In the genomic region with DNA sequence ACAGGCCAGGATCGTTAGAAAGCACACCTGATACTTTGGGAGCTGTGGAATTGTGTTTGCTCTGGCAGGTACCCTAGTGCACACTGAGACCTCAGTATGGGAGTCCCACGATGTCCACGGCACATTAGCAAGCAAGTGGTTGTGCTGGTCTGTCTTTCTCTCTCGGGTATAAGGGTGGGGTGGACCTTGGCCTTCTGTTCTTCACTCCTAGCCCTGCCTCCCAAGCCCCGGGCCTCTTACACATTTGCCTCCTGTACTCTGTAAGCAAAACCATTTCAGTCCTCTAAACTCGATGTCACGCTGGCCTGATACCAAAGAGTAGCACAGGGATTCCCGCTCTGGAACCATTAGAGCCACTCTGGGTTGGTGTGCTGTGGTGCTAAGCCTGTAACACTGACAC, we compare ENCODE assay signal across 26 mouse cellular contexts. TPM values are rescaled to one million over a fixed set of nuclear protein-coding genes. Genes with fewer than 3 reads are reported as not detected.
DNase-seq lines count a peak whose midpoint lies in the region; ATAC-seq and TF ChIP-seq lines count a peak whose summit lies in the region.
"Had no signal": no experiment of that assay in that cellular context is flagged by ENCODE, and none has a peak within 500 bp of the region (broad histone marks: within the 10 kb centered on the region; RNA-seq: fewer than 3 reads in every experiment).

No protein-coding gene starts in this region.

- no peaks in the 10 kb centered on the region for H3K27me3 ChIP-seq in kidney, postnatal 0 days (ENCODE audit: insufficient read depth, low read length)
- H3K27me3 ChIP-seq in kidney, embryonic 15.5 days: no peaks in the 10 kb centered on the region
- H3K27me3 ChIP-seq in midbrain, postnatal 0 days (ENCODE audit: insufficient read depth, low read length): no peaks in the 10 kb centered on the region
- H3K27me3 ChIP-seq: embryonic facial prominence, embryonic 13.5 days; forebrain, embryonic 12.5 days; heart, embryonic 13.5 days; midbrain, embryonic 13.5 days; neural tube, embryonic 15.5 days; Patski had no signal

- H3K36me3 ChIP-seq in kidney, postnatal 0 days (ENCODE audit: insufficient read depth, low read length): peaks cover 47% of the 10 kb centered on the region
- peaks cover 86% of the 10 kb centered on the region for H3K36me3 ChIP-seq in kidney, embryonic 15.5 days
- H3K36me3 ChIP-seq in midbrain, postnatal 0 days (ENCODE audit: insufficient read depth, low read length): peaks cover 58% of the 10 kb centered on the region

- ATAC-seq in kidney, postnatal 0 days (replicated peaks; ENCODE audit: low FRiP score, low read depth): no peak
- ATAC-seq in kidney, embryonic 15.5 days (replicated peaks; ENCODE audit: low FRiP score): no peak
- no peak for ATAC-seq in midbrain, postnatal 0 days (ENCODE audit: low FRiP score)
- ATAC-seq: forebrain, postnatal 0 days; midbrain, embryonic 13.5 days; Patski had no signal

- H3K4me2 ChIP-seq in kidney, postnatal 0 days (ENCODE audit: low read length): no peak overlapping the region
- no peak overlapping the region for H3K4me2 ChIP-seq in kidney, embryonic 15.5 days
- no peak overlapping the region for H3K4me2 ChIP-seq in midbrain, postnatal 0 days (ENCODE audit: low read depth, low read length, poor library complexity, severe bottlenecking)
- H3K4me2 ChIP-seq: embryonic facial prominence, embryonic 13.5 days; forebrain, embryonic 12.5 days; heart, embryonic 13.5 days; hindbrain, embryonic 14.5 days; midbrain, embryonic 13.5 days; neural tube, embryonic 15.5 days had no signal

- H3K4me1 ChIP-seq in kidney, postnatal 0 days (replicated peaks; ENCODE audit: insufficient read depth, low read length): 0 out of 2 replicates have a peak, but pooled peaks cover 3% of the 10 kb centered on the region
- H3K4me1 ChIP-seq in kidney, embryonic 15.5 days: 0 out of 2 replicates have a peak, but pooled peaks cover 3% of the 10 kb centered on the region
- peaks cover 6% of the 10 kb centered on the region for H3K4me1 ChIP-seq in embryonic fibroblast, embryonic 13.5 days (ENCODE audit: control insufficient read depth, insufficient read depth, low read length)
- H3K4me1 ChIP-seq in olfactory bulb, adult 2 months (ENCODE audit: control insufficient read depth, insufficient read depth, low read length): peaks cover 8% of the 10 kb centered on the region
- H3K4me1 ChIP-seq in midbrain, postnatal 0 days (ENCODE audit: insufficient read depth, low read length): no peaks in the 10 kb centered on the region
- H3K4me1 ChIP-seq: heart, embryonic 13.5 days had no signal

- 76% methylated on average over 8 of the region's 8 CpGs for WGBS in kidney, postnatal 0 days
- WGBS in kidney, embryonic 15.5 days: 79% methylated on average over 8 of the region's 8 CpGs
- WGBS in olfactory bulb, adult 2 months: 82% methylated on average over 8 of the region's 8 CpGs
- WGBS in midbrain, postnatal 0 days: 92% methylated on average over 8 of the region's 8 CpGs

- H3K9ac ChIP-seq in kidney, postnatal 0 days (ENCODE audit: low read depth, low read length): no peak overlapping the region
- no peak overlapping the region for H3K9ac ChIP-seq in kidney, embryonic 15.5 days
- no peak overlapping the region for H3K9ac ChIP-seq in midbrain, postnatal 0 days (replicated peaks; ENCODE audit: low read length, poor library complexity, severe bottlenecking)
- H3K9ac ChIP-seq: embryonic facial prominence, embryonic 13.5 days; forebrain, embryonic 12.5 days; forebrain, postnatal 0 days; heart, embryonic 13.5 days; hindbrain, embryonic 14.5 days; midbrain, embryonic 13.5 days; neural tube, embryonic 15.5 days had no signal

- H3K4me3 ChIP-seq in kidney, postnatal 0 days (replicated peaks; ENCODE audit: low read depth, low read length): no peak overlapping the region
- no peak overlapping the region for H3K4me3 ChIP-seq in kidney, embryonic 15.5 days (replicated peaks)
- no peak overlapping the region for H3K4me3 ChIP-seq in embryonic fibroblast, embryonic 13.5 days (ENCODE audit: insufficient read depth, low read length)
- H3K4me3 ChIP-seq in olfactory bulb, adult 2 months (ENCODE audit: insufficient read depth, low read depth, low read length): no peak overlapping the region
- H3K4me3 ChIP-seq in midbrain, postnatal 0 days (ENCODE audit: low read depth, low read length): no peak overlapping the region
- H3K4me3 ChIP-seq: embryonic facial prominence, embryonic 13.5 days; forebrain, embryonic 12.5 days; heart, embryonic 13.5 days; midbrain, embryonic 13.5 days; neural tube, embryonic 15.5 days had no signal

- TF ChIP-seq POLR2A in embryonic fibroblast, embryonic 13.5 days (IDR thresholded peaks at IDR 0.05; ENCODE audit: low read depth, low read length): no peak
- no peak for TF ChIP-seq POLR2A in olfactory bulb, adult 2 months (IDR thresholded peaks at IDR 0.05; ENCODE audit: insufficient read depth, low read depth, low read length)

- DNase-seq in kidney, postnatal 0 days (ENCODE audit: low spot score): no peak
- peak; percentile 35 for DNase-seq in adipocyte (ENCODE audit: low spot score)
- no peak for DNase-seq in midbrain, postnatal 0 days (ENCODE audit: low spot score)
- DNase-seq in cerebellum, postnatal 36 days: no peak
- DNase-seq: adrenal gland, adult 2 months; cerebellum, adult 9-10 months; embryo, embryonic 11 days; forebrain, postnatal 0 days; gastrocnemius, postnatal 10 days; heart, postnatal 10 days; kidney, postnatal 4 days; right cerebral cortex, postnatal 25 days; spleen, adult 18-20 months; thymus, adult 2 months; thymus, postnatal 36 days had no signal

- 0 out of 2 replicates have a peak overlapping the region, but pooled peaks have one; percentile 25 for H3K27ac ChIP-seq in kidney, postnatal 0 days
- no peak overlapping the region for H3K27ac ChIP-seq in kidney, embryonic 15.5 days
- H3K27ac ChIP-seq in embryonic fibroblast, embryonic 13.5 days (ENCODE audit: insufficient read depth, low read length): peak overlapping the region; percentile 6; the same call in 1 of the 2 replicates
- peak overlapping the region; percentile 45; the same call in 1 of the 2 replicates for H3K27ac ChIP-seq in olfactory bulb, adult 2 months (ENCODE audit: insufficient read depth, low read depth, low read length)
- H3K27ac ChIP-seq in midbrain, postnatal 0 days (ENCODE audit: low read depth, low read length): no peak overlapping the region
- H3K27ac ChIP-seq: forebrain, embryonic 12.5 days; heart, embryonic 13.5 days; hindbrain, embryonic 14.5 days; macrophage; midbrain, embryonic 13.5 days; neural tube, embryonic 15.5 days had no signal

- TF ChIP-seq CTCF in kidney, postnatal 0 days (IDR thresholded peaks at IDR 0.05; ENCODE audit: low read depth): no peak
- no peak for TF ChIP-seq CTCF in embryonic fibroblast, embryonic 13.5 days (IDR thresholded peaks at IDR 0.05; ENCODE audit: borderline replicate concordance, insufficient read depth, low read length)
- no peak for TF ChIP-seq CTCF in olfactory bulb, adult 2 months (IDR thresholded peaks at IDR 0.05; ENCODE audit: insufficient read depth, low read depth, low read length)
- no peak for TF ChIP-seq CTCF in midbrain, postnatal 0 days (IDR thresholded peaks at IDR 0.05)

- no peaks in the 10 kb centered on the region for H3K9me3 ChIP-seq in kidney, postnatal 0 days (replicated peaks; ENCODE audit: low read length)
- no peaks in the 10 kb centered on the region for H3K9me3 ChIP-seq in kidney, embryonic 15.5 days (replicated peaks)
- H3K9me3 ChIP-seq in midbrain, postnatal 0 days (ENCODE audit: low read length): no peaks in the 10 kb centered on the region
- H3K9me3 ChIP-seq: embryonic facial prominence, embryonic 13.5 days; forebrain, embryonic 12.5 days; heart, embryonic 13.5 days; midbrain, embryonic 13.5 days; neural tube, embryonic 15.5 days had no signal

RNA-seq across cellular contexts. Expression of a gene that starts 29.8 kb away (rescaled TPM):
- polyA plus RNA-seq in kidney, postnatal 0 days (2015; fragmentation: Nextera tagmentation; extraction: Ambion mirVana): 13.0 and 13.9 TPM in 2 replicates
- 11.4 and 11.7 TPM in 2 replicates for polyA plus RNA-seq in kidney, embryonic 15.5 days (2015; fragmentation: Nextera tagmentation; extraction: Ambion mirVana)
- 96.3 and 105 TPM in 2 replicates for polyA plus RNA-seq in embryonic fibroblast, embryonic 13.5 days (2011; ENCODE audit: insufficient read length, low read depth, missing spikeins)
- polyA plus RNA-seq in olfactory bulb, adult 2 months (2012; ENCODE audit: insufficient read depth, insufficient read length, low replicate concordance, missing spikeins): 77.1 TPM in 1 of 2 replicates, not detected in the other
- 31.5 and 38.5 TPM in 2 replicates for total RNA-seq in midbrain, postnatal 0 days (2014; rRNA removed)
- polyA plus RNA-seq in midbrain, postnatal 0 days (2015; fragmentation: Nextera tagmentation; extraction: Ambion mirVana): 3.9 and 5.3 TPM in 2 replicates

Comparison
In these comparisons a context has a peak if more than half of its experiments do, and no peak if none do; other contexts are left out.
1. H3K27ac ChIP-seq: peak in kidney, postnatal 0 days (single experiment), embryonic fibroblast, embryonic 13.5 days (single experiment) and olfactory bulb, adult 2 months (single experiment); none in kidney, embryonic 15.5 days (single experiment) and midbrain, postnatal 0 days (single experiment).